Mouse (Mus musculus): ENCODE measurements around the gene Tmem191c. TPM values are rescaled to one million over a fixed set of nuclear protein-coding genes. Genes with fewer than 3 reads are reported as not detected.

Gene Tmem191c
- 5.3 and 6.3 TPM in 2 replicates for polyA plus RNA-seq (2015; fragmentation: Nextera tagmentation; extraction: Ambion mirVana)

DNA sequence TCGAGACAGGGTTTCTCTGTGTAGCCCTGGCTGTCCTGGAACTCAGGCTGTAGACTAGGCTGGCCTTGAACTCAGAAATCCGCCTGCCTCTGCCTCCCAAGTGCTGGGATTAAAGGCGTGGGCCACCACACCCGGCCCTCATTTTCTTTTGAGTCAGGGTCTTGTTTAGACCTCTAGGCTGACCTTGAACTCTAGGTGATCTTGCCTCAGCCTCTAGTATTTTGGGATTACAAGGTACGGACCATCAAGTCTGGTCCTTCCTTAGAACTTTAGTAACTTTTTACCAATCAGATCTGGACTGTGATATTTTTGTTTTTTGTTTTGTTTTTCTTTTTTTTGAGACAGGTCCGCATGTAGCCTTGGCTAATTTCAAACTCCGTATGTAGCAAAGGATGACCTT, at the start of gene Tmem191c:
TSS of gene Tmem191c (plus strand) at position 357 of the 400 bp plus-strand sequence.

DNA sequence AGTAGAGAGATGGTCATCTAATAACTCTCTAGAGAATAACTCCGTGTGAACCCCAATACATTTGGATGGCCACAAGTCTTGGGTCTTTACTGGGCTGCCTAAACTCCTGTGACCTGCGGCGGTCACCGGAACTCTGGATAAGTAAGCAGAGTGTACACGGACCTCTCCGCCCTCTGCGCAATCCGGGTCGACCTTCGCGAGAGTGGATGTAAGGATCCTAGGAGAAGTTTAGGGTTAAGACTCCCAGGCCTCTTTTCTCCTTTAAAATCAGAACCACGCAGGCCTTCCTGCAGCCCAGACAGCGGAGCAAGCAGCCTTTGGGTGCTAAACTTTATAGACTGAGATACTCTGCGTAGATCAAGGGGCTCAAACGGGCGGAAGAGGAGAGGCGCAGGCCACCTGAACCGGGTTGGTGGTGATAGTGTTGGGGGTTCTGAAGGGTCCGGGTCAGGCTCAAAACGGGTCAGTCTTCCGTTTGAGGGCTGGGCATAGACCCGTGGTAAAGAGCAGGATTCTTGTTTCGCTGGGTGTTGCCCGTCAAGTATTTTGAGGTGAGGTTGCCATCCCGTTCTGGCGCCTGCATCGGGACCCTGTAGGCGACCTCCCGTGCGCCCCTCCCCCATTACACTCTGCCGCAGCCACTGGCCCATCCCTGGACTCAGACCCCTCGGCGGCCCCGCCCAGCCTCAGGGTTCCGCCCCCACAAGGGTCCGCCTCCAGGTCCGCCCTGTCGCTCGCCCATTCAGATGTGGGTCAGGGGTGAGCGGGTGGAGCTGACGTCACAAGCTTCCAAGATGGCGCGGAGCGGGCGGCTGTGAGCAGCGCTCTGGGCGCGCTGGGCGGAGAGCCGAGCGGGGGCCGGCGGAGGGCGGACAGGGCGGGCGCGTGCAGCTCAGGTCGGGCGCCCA, 42.8 kb upstream of the Tmem191c start, which contains the start of gene Hic2:
TSS of gene Hic2 (plus strand) at position 779 of the 908 bp plus-strand sequence.

DNA sequence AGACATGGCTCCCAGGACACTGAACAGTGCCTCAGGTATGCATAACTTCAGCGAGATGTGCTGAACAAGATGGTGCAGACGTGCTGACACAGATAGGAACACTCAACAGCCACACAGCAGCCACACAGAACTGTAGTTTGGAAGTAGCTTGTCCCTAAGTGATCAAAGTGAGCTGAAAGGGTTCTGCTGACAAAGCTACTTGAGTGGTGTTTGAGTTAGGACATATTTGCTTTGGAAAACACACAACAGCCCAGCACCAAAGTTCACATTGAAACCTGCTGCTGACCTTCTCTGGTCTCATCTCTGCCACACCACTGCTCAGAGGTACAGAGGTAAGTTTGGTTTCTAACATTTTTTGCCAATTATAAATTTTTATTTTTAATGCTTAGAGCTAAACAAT, 55.2 kb downstream of the Tmem191c start, which contains the start of gene Serpind1:
TSS of gene Serpind1 (plus strand) at position 256 of the 400 bp plus-strand sequence.

Other genes starting within 250 kb of the Tmem191c start
- 2.8 and 3.9 TPM in 2 replicates for gene Ypel1, start 206.4 kb upstream of the Tmem191c start, polyA plus RNA-seq (2015; fragmentation: Nextera tagmentation; extraction: Ambion mirVana)
- gene Ppil2, start 164.8 kb upstream of the Tmem191c start, polyA plus RNA-seq (2015; fragmentation: Nextera tagmentation; extraction: Ambion mirVana): 61.7 and 73.1 TPM in 2 replicates
- 19.2 and 20.5 TPM in 2 replicates for gene 2610318N02Rik, start 150.9 kb upstream of the Tmem191c start, polyA plus RNA-seq (2015; fragmentation: Nextera tagmentation; extraction: Ambion mirVana)
- 39.0 and 43.5 TPM in 2 replicates for gene Sdf2l1, start 143.7 kb upstream of the Tmem191c start, polyA plus RNA-seq (2015; fragmentation: Nextera tagmentation; extraction: Ambion mirVana)
- gene Ydjc, start 131.5 kb upstream of the Tmem191c start, polyA plus RNA-seq (2015; fragmentation: Nextera tagmentation; extraction: Ambion mirVana): 16.6 and 18.1 TPM in 2 replicates
- gene Ccdc116, start 128.8 kb upstream of the Tmem191c start, polyA plus RNA-seq (2015; fragmentation: Nextera tagmentation; extraction: Ambion mirVana): 0.64 and 0.76 TPM in 2 replicates
- 223 and 235 TPM in 2 replicates for gene Ube2l3, start 73.4 kb upstream of the Tmem191c start, polyA plus RNA-seq (2015; fragmentation: Nextera tagmentation; extraction: Ambion mirVana)
- gene Rimbp3, start 67.5 kb upstream of the Tmem191c start, polyA plus RNA-seq (2015; fragmentation: Nextera tagmentation; extraction: Ambion mirVana): 0.07 and 0.11 TPM in 2 replicates
- 0.69 and 0.85 TPM in 2 replicates for gene Hic2, start 42.5 kb upstream of the Tmem191c start, polyA plus RNA-seq (2015; fragmentation: Nextera tagmentation; extraction: Ambion mirVana)
- gene Serpind1, start 55.3 kb downstream of the Tmem191c start, polyA plus RNA-seq (2015; fragmentation: Nextera tagmentation; extraction: Ambion mirVana): 0.20 and 0.22 TPM in 2 replicates
- 8.5 and 10.5 TPM in 2 replicates for gene Snap29, start 129.9 kb downstream of the Tmem191c start, polyA plus RNA-seq (2015; fragmentation: Nextera tagmentation; extraction: Ambion mirVana)
- 16.3 and 16.5 TPM in 2 replicates for gene Pi4ka, start 130.2 kb downstream of the Tmem191c start, polyA plus RNA-seq (2015; fragmentation: Nextera tagmentation; extraction: Ambion mirVana)
- 26.2 and 31.2 TPM in 2 replicates for gene Crkl, start 175.9 kb downstream of the Tmem191c start, polyA plus RNA-seq (2015; fragmentation: Nextera tagmentation; extraction: Ambion mirVana)
- 0.10 TPM in 1 of 2 replicates, not detected in the other for gene Aifm3, start 213.5 kb downstream of the Tmem191c start, polyA plus RNA-seq (2015; fragmentation: Nextera tagmentation; extraction: Ambion mirVana)
- 29.0 and 30.3 TPM in 2 replicates for gene Lztr1, start 232.6 kb downstream of the Tmem191c start, polyA plus RNA-seq (2015; fragmentation: Nextera tagmentation; extraction: Ambion mirVana)